Mouse (Mus musculus): ENCODE measurements around the gene Cers6. TPM values are rescaled to one million over a fixed set of nuclear protein-coding genes. Genes with fewer than 3 reads are reported as not detected.
A peak's percentile ranks its signal among the peaks of the same experiment; 100 is the strongest.

Gene Cers6
- polyA plus RNA-seq, 1 experiment from 2014 or later, result 21.5 TPM

- Histone ChIP-seq H3K27ac (ENCODE audit: low read depth, low read length) (0 out of 2 replicates have a peak overlapping the region, but pooled peaks have one; percentile 21), H3K4me2 (replicated peaks; ENCODE audit: low read depth) (no peak overlapping the region), H3K27me3 (replicated peaks; ENCODE audit: control insufficient read depth, insufficient read depth, low read length) (no peaks in the 10 kb centered on the region), H3K4me3 (ENCODE audit: low read depth, low read length) (no peak overlapping the region), H3K4me1 (replicated peaks; ENCODE audit: control insufficient read depth, insufficient read depth, low read length) (peaks cover 3% of the 10 kb centered on the region; the same call in 1 of the 2 replicates), H3K9ac (ENCODE audit: low read depth, low read length) (no peak overlapping the region), H3K9me3 (ENCODE audit: control insufficient read depth) (no peaks in the 10 kb centered on the region), H3K36me3 (ENCODE audit: control insufficient read depth, insufficient read depth) (peaks cover 2% of the 10 kb centered on the region; the same call in 1 of the 2 replicates)
- WGBS, result 69% methylated on average over 5 of the region's 5 CpGs
- ATAC-seq, result no peak
- TF ChIP-seq CTCF (IDR thresholded peaks at IDR 0.05; ENCODE audit: low read depth), result no peak
Observed at GRCm38 (mm10) chr2:68949728-68950127, 88.5 kb downstream of the Cers6 start.

GRCm38 (mm10) chr2:68951706-68952105 lies 90.5 kb downstream of the Cers6 start:
- Histone ChIP-seq H3K9ac (ENCODE audit: low read depth, low read length) (no peak overlapping the region), H3K9me3 (ENCODE audit: control insufficient read depth) (no peaks in the 10 kb centered on the region), H3K4me2 (replicated peaks; ENCODE audit: low read depth) (no peak overlapping the region), H3K27ac (ENCODE audit: low read depth, low read length) (no peak overlapping the region), H3K36me3 (ENCODE audit: control insufficient read depth, insufficient read depth) (peaks cover 6% of the 10 kb centered on the region; the same call in 1 of the 2 replicates), H3K27me3 (replicated peaks; ENCODE audit: control insufficient read depth, insufficient read depth, low read length) (no peaks in the 10 kb centered on the region), H3K4me1 (replicated peaks; ENCODE audit: control insufficient read depth, insufficient read depth, low read length) (no peaks in the 10 kb centered on the region; the same call in 1 of the 2 replicates), H3K4me3 (ENCODE audit: low read depth, low read length) (no peak overlapping the region)
- WGBS, result 93% methylated on average over 3 of the region's 3 CpGs
- no peak for TF ChIP-seq CTCF (IDR thresholded peaks at IDR 0.05; ENCODE audit: low read depth)
- no peak for ATAC-seq

- 88% methylated on average over 2 of the region's 2 CpGs for WGBS
- ATAC-seq, result no peak
Observed at GRCm38 (mm10) chr2:68953688-68954087, 92.4 kb downstream of the Cers6 start.

GRCm38 (mm10) chr2:68955496-68955895 lies 94.3 kb downstream of the Cers6 start:
- Histone ChIP-seq H3K27ac (ENCODE audit: low read depth, low read length) (no peak overlapping the region), H3K4me1 (replicated peaks; ENCODE audit: control insufficient read depth, insufficient read depth, low read length) (no peaks in the 10 kb centered on the region), H3K4me2 (replicated peaks; ENCODE audit: low read depth) (no peak overlapping the region), H3K36me3 (ENCODE audit: control insufficient read depth, insufficient read depth) (peaks cover 6% of the 10 kb centered on the region; the same call in 1 of the 2 replicates), H3K4me3 (ENCODE audit: low read depth, low read length) (no peak overlapping the region), H3K27me3 (replicated peaks; ENCODE audit: control insufficient read depth, insufficient read depth, low read length) (no peaks in the 10 kb centered on the region), H3K9me3 (ENCODE audit: control insufficient read depth) (no peaks in the 10 kb centered on the region), H3K9ac (ENCODE audit: low read depth, low read length) (no peak overlapping the region)
- TF ChIP-seq CTCF (IDR thresholded peaks at IDR 0.05; ENCODE audit: low read depth), result no peak
- ATAC-seq, result no peak
- 97% methylated on average over 2 of the region's 2 CpGs for WGBS

More at GRCm38 (mm10) chr2:68953688-68954087, 92.4 kb downstream of the Cers6 start:
- no peak for TF ChIP-seq CTCF (IDR thresholded peaks at IDR 0.05; ENCODE audit: low read depth)
- Histone ChIP-seq H3K27me3 (replicated peaks; ENCODE audit: control insufficient read depth, insufficient read depth, low read length) (no peaks in the 10 kb centered on the region), H3K4me2 (replicated peaks; ENCODE audit: low read depth) (no peak overlapping the region), H3K9ac (ENCODE audit: low read depth, low read length) (no peak overlapping the region), H3K27ac (ENCODE audit: low read depth, low read length) (no peak overlapping the region), H3K9me3 (ENCODE audit: control insufficient read depth) (no peaks in the 10 kb centered on the region), H3K36me3 (ENCODE audit: control insufficient read depth, insufficient read depth) (peaks cover 6% of the 10 kb centered on the region; the same call in 1 of the 2 replicates), H3K4me1 (replicated peaks; ENCODE audit: control insufficient read depth, insufficient read depth, low read length) (no peaks in the 10 kb centered on the region), H3K4me3 (ENCODE audit: low read depth, low read length) (no peak overlapping the region)

- no peaks in the 10 kb centered on the region for H3K4me1 ChIP-seq (replicated peaks; ENCODE audit: control insufficient read depth, insufficient read depth, low read length)
- no peak overlapping the region for H3K9ac ChIP-seq (ENCODE audit: low read depth, low read length)
- no peak overlapping the region for H3K4me3 ChIP-seq (ENCODE audit: low read depth, low read length)
- 82% methylated on average over 3 of the region's 3 CpGs for WGBS
- no peaks in the 10 kb centered on the region for H3K9me3 ChIP-seq (ENCODE audit: control insufficient read depth)
- H3K27me3 ChIP-seq (replicated peaks; ENCODE audit: control insufficient read depth, insufficient read depth, low read length), result no peaks in the 10 kb centered on the region
- H3K36me3 ChIP-seq (ENCODE audit: control insufficient read depth, insufficient read depth), result peaks cover 6% of the 10 kb centered on the region; the same call in 1 of the 2 replicates
- H3K27ac ChIP-seq (ENCODE audit: low read depth, low read length), result no peak overlapping the region
- H3K4me2 ChIP-seq (replicated peaks; ENCODE audit: low read depth), result no peak overlapping the region
- TF ChIP-seq CTCF (IDR thresholded peaks at IDR 0.05; ENCODE audit: low read depth), result no peak
- no peak for ATAC-seq
Observed at GRCm38 (mm10) chr2:68956146-68956545, 94.9 kb downstream of the Cers6 start.

- 69% methylated on average over 7 of the region's 7 CpGs for WGBS
- no peak for ATAC-seq
- H3K9me3 ChIP-seq (ENCODE audit: control insufficient read depth), result no peaks in the 10 kb centered on the region
- no peaks in the 10 kb centered on the region for H3K4me1 ChIP-seq (replicated peaks; ENCODE audit: control insufficient read depth, insufficient read depth, low read length)
- no peak overlapping the region for H3K4me3 ChIP-seq (ENCODE audit: low read depth, low read length)
- peaks cover 6% of the 10 kb centered on the region; the same call in 1 of the 2 replicates for H3K36me3 ChIP-seq (ENCODE audit: control insufficient read depth, insufficient read depth)
- no peak for TF ChIP-seq CTCF (IDR thresholded peaks at IDR 0.05; ENCODE audit: low read depth)
- no peak overlapping the region for H3K4me2 ChIP-seq (replicated peaks; ENCODE audit: low read depth)
- H3K27ac ChIP-seq (ENCODE audit: low read depth, low read length), result no peak overlapping the region
- no peaks in the 10 kb centered on the region for H3K27me3 ChIP-seq (replicated peaks; ENCODE audit: control insufficient read depth, insufficient read depth, low read length)
- H3K9ac ChIP-seq (ENCODE audit: low read depth, low read length), result no peak overlapping the region
Observed at GRCm38 (mm10) chr2:68957831-68958230, 96.6 kb downstream of the Cers6 start.
